In genomic region chr6:64647661-64648060, GRCm38 (mm10) we compare ENCODE assay signal across 17 mouse cellular contexts.
"Had no signal": no experiment of that assay in that cellular context is flagged by ENCODE, and none has a peak within 500 bp of the region (broad histone marks: within the 10 kb centered on the region; RNA-seq: fewer than 3 reads in every experiment).

No protein-coding gene starts in this region.

- H3K9ac ChIP-seq: liver, embryonic 13.5 days; liver, embryonic 15.5 days; liver, postnatal 0 days; lung, embryonic 15.5 days; midbrain, embryonic 15.5 days; neural tube, embryonic 12.5 days; stomach, embryonic 15.5 days had no signal

- H3K4me3 ChIP-seq: liver, embryonic 13.5 days; liver, embryonic 15.5 days; lung, embryonic 15.5 days; megakaryocyte, embryonic 14.5 days; midbrain, embryonic 15.5 days; neural tube, embryonic 12.5 days; stomach, embryonic 15.5 days had no signal

- H3K9me3 ChIP-seq: liver, embryonic 13.5 days; liver, embryonic 15.5 days; lung, embryonic 15.5 days; megakaryocyte, embryonic 14.5 days; midbrain, embryonic 15.5 days; neural tube, embryonic 12.5 days; stomach, embryonic 15.5 days had no signal

- H3K27me3 ChIP-seq: liver, embryonic 13.5 days; liver, embryonic 15.5 days; lung, embryonic 15.5 days; megakaryocyte, embryonic 14.5 days; midbrain, embryonic 15.5 days; neural tube, embryonic 12.5 days; stomach, embryonic 15.5 days had no signal

- H3K36me3 ChIP-seq: liver, embryonic 13.5 days; liver, embryonic 15.5 days; lung, embryonic 15.5 days; midbrain, embryonic 15.5 days; neural tube, embryonic 12.5 days; stomach, embryonic 15.5 days had no signal

- DNase-seq: liver, embryonic 13.5 days; liver, postnatal 0 days; lung, adult 2 months; lung, postnatal 14 days; lung, postnatal 36 days; right cerebral cortex, postnatal 14 days; thymus, adult 2 months; thymus, postnatal 36 days had no signal

- ATAC-seq: liver, postnatal 0 days; lung, postnatal 0 days; midbrain, embryonic 15.5 days had no signal

- H3K4me2 ChIP-seq: liver, embryonic 13.5 days; liver, embryonic 15.5 days; lung, embryonic 15.5 days; midbrain, embryonic 15.5 days; neural tube, embryonic 12.5 days; stomach, embryonic 15.5 days had no signal

- H3K4me1 ChIP-seq: liver, embryonic 13.5 days; liver, embryonic 15.5 days; lung, embryonic 15.5 days; neural tube, embryonic 12.5 days; stomach, embryonic 15.5 days had no signal

- H3K27ac ChIP-seq: liver, embryonic 13.5 days; liver, embryonic 15.5 days; lung, embryonic 15.5 days; macrophage; midbrain, embryonic 15.5 days; neural tube, embryonic 12.5 days; stomach, embryonic 15.5 days; stomach, postnatal 0 days had no signal
